Mouse (Mus musculus) cerebellum, adult 2 months (tissue): ENCODE measurements around the gene Zfhx3.

Experiments
- CTCF ChIP-seq: fragments of 200-500 bp; IDR thresholded peaks from 2 replicates; pipeline ENCODE4 v1.5.1; 2011; ENCODE audit warnings: low read depth, mild to moderate bottlenecking, control low read depth, low read length, moderate library complexity, borderline replicate concordance; ENCODE audit not compliant: insufficient read depth
- POLR2A ChIP-seq: fragments of 200-500 bp; IDR thresholded peaks from 2 replicates; pipeline ENCODE4 v1.6.1; 2011; ENCODE audit warnings: low read length, control low read depth, borderline replicate concordance; ENCODE audit not compliant: insufficient read depth

- TF ChIP-seq POLR2A = no peak
- TF ChIP-seq CTCF = no peak
These were observed 927.9 kb downstream of the Zfhx3 start for GRCm38 (mm10) chr8:108870371-108870770.
